Mouse (Mus musculus): ENCODE results near the gene Sdad1. TPM values are rescaled to one million over a fixed set of nuclear protein-coding genes. Genes with fewer than 3 reads are reported as not detected.

Sdad1 gene
- total and polyA plus RNA-seq, 3 experiments: 62.6 to 85.3 (median 76.9) TPM

- peaks cover 3% of the 10 kb centered on the region for H3K36me3 ChIP-seq (replicated peaks)
- peaks cover 21% of the 10 kb centered on the region for H3K27me3 ChIP-seq (ENCODE audit: insufficient read depth, low read length)
- TF ChIP-seq CTCF (IDR thresholded peaks at IDR 0.05; ENCODE audit: low read depth, low read length): no peak
- TF ChIP-seq GATA2 (IDR thresholded peaks at IDR 0.05; ENCODE audit: borderline replicate concordance, low read depth, low read length): no peak
- TF ChIP-seq POLR2AphosphoS5 (IDR thresholded peaks at IDR 0.05; ENCODE audit: insufficient replicate concordance, low read depth, low read length): no peak
- TF ChIP-seq GATA1 (IDR thresholded peaks at IDR 0.05; ENCODE audit: borderline replicate concordance, low read length): no peak
- TF ChIP-seq TAL1 (conservative IDR thresholded peaks at IDR 0.05; ENCODE audit: low read depth, low read length): no peak
- DNase-seq (ENCODE audit: low spot score): no peak
- H3K9me3 ChIP-seq (replicated peaks): no peaks in the 10 kb centered on the region
- no peak for ATAC-seq (ENCODE audit: extremely low read depth, insufficient number of reproducible peaks, low FRiP score, poor library complexity, severe bottlenecking)
- peaks cover 3% of the 10 kb centered on the region; the same call in 1 of the 2 replicates for H3K4me1 ChIP-seq (ENCODE audit: insufficient read depth, low read depth, low read length)
- H3K4me3 ChIP-seq (ENCODE audit: low read depth, low read length): no peak overlapping the region
Measured at GRCm38 (mm10) chr5:92252797-92253343, 57.4 kb downstream of the Sdad1 start.

- Histone ChIP-seq H3K27me3 (ENCODE audit: insufficient read depth, low read length) (peaks cover 25% of the 10 kb centered on the region), H3K36me3 (replicated peaks) (peaks cover 3% of the 10 kb centered on the region), H3K4me1 (ENCODE audit: insufficient read depth, low read depth, low read length) (peaks cover 4% of the 10 kb centered on the region; the same call in 1 of the 2 replicates), H3K9me3 (replicated peaks) (no peaks in the 10 kb centered on the region), H3K4me3 (ENCODE audit: low read depth, low read length) (no peak overlapping the region)
- ATAC-seq (ENCODE audit: extremely low read depth, insufficient number of reproducible peaks, low FRiP score, poor library complexity, severe bottlenecking) (no peak), DNase-seq (ENCODE audit: low spot score) (no peak)
- no peak for TF ChIP-seq GATA2 (IDR thresholded peaks at IDR 0.05; ENCODE audit: borderline replicate concordance, low read depth, low read length)
- TF ChIP-seq TAL1 (conservative IDR thresholded peaks at IDR 0.05; ENCODE audit: low read depth, low read length): no peak
- TF ChIP-seq GATA1 (IDR thresholded peaks at IDR 0.05; ENCODE audit: borderline replicate concordance, low read length): no peak
- TF ChIP-seq CTCF (IDR thresholded peaks at IDR 0.05; ENCODE audit: low read depth, low read length): no peak
- no peak for TF ChIP-seq POLR2AphosphoS5 (IDR thresholded peaks at IDR 0.05; ENCODE audit: insufficient replicate concordance, low read depth, low read length)
Measured at GRCm38 (mm10) chr5:92252031-92252430, 58.2 kb downstream of the Sdad1 start.

GRCm38 (mm10) chr5:92248614-92249013 lies 61.7 kb downstream of the Sdad1 start:
- DNase-seq (ENCODE audit: low spot score): no peak
- Histone ChIP-seq H3K4me1 (ENCODE audit: insufficient read depth, low read depth, low read length) (peaks cover 13% of the 10 kb centered on the region), H3K9me3 (replicated peaks) (no peaks in the 10 kb centered on the region), H3K4me3 (ENCODE audit: low read depth, low read length) (no peak overlapping the region), H3K27me3 (ENCODE audit: insufficient read depth, low read length) (peaks cover 26% of the 10 kb centered on the region), H3K36me3 (replicated peaks) (no peaks in the 10 kb centered on the region)
- TF ChIP-seq CTCF (IDR thresholded peaks at IDR 0.05; ENCODE audit: low read depth, low read length) (no peak), POLR2AphosphoS5 (IDR thresholded peaks at IDR 0.05; ENCODE audit: insufficient replicate concordance, low read depth, low read length) (no peak), GATA1 (IDR thresholded peaks at IDR 0.05; ENCODE audit: borderline replicate concordance, low read length) (no peak), TAL1 (conservative IDR thresholded peaks at IDR 0.05; ENCODE audit: low read depth, low read length) (no peak), GATA2 (IDR thresholded peaks at IDR 0.05; ENCODE audit: borderline replicate concordance, low read depth, low read length) (no peak)
- ATAC-seq (ENCODE audit: extremely low read depth, insufficient number of reproducible peaks, low FRiP score, poor library complexity, severe bottlenecking): no peak

GRCm38 (mm10) chr5:92245483-92245882 lies 64.8 kb downstream of the Sdad1 start:
- peak; percentile 44 for DNase-seq (ENCODE audit: low spot score)
- Histone ChIP-seq H3K4me3 (ENCODE audit: low read depth, low read length) (no peak overlapping the region), H3K4me1 (ENCODE audit: insufficient read depth, low read depth, low read length) (peaks cover 13% of the 10 kb centered on the region), H3K9me3 (replicated peaks) (no peaks in the 10 kb centered on the region), H3K36me3 (replicated peaks) (no peaks in the 10 kb centered on the region), H3K27me3 (ENCODE audit: insufficient read depth, low read length) (peaks cover 24% of the 10 kb centered on the region; the same call in 1 of the 2 replicates)
- peak; percentile 68 for ATAC-seq (ENCODE audit: extremely low read depth, insufficient number of reproducible peaks, low FRiP score, poor library complexity, severe bottlenecking)
- TF ChIP-seq GATA1 (IDR thresholded peaks at IDR 0.05; ENCODE audit: borderline replicate concordance, low read length) (no peak), CTCF (IDR thresholded peaks at IDR 0.05; ENCODE audit: low read depth, low read length) (no peak), POLR2AphosphoS5 (IDR thresholded peaks at IDR 0.05; ENCODE audit: insufficient replicate concordance, low read depth, low read length) (no peak), GATA2 (IDR thresholded peaks at IDR 0.05; ENCODE audit: borderline replicate concordance, low read depth, low read length) (no peak)

DNA sequence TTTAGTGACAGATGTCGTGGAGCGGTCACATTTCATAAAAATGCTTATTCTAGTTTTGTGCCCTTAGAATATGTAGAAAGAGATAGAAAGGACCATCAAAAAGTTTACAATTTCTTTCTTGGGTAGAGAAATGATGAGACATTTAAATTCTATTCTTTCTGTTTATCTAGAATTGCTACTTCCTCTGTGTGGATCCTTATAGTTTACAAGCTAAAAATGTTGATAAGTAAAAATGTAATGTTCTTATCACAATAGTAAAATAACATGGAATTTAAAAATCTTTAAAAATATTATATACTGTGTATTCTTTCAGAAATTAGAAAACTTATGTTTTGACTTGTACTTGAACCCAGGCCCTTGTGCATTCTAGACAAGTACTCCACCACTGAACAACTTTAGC lies 65.4 kb downstream of the Sdad1 start:
- H3K36me3 ChIP-seq (replicated peaks): no peaks in the 10 kb centered on the region
- no peak for ATAC-seq (ENCODE audit: extremely low read depth, insufficient number of reproducible peaks, low FRiP score, poor library complexity, severe bottlenecking)
- no peak overlapping the region for H3K4me3 ChIP-seq (ENCODE audit: low read depth, low read length)
- peaks cover 21% of the 10 kb centered on the region; the same call in 1 of the 2 replicates for H3K27me3 ChIP-seq (ENCODE audit: insufficient read depth, low read length)
- TF ChIP-seq CTCF (IDR thresholded peaks at IDR 0.05; ENCODE audit: low read depth, low read length): no peak
- TF ChIP-seq TAL1 (conservative IDR thresholded peaks at IDR 0.05; ENCODE audit: low read depth, low read length): no peak
- no peak for TF ChIP-seq GATA1 (IDR thresholded peaks at IDR 0.05; ENCODE audit: borderline replicate concordance, low read length)
- no peak for TF ChIP-seq POLR2AphosphoS5 (IDR thresholded peaks at IDR 0.05; ENCODE audit: insufficient replicate concordance, low read depth, low read length)
- TF ChIP-seq GATA2 (IDR thresholded peaks at IDR 0.05; ENCODE audit: borderline replicate concordance, low read depth, low read length): no peak
- DNase-seq (ENCODE audit: low spot score): no peak
- H3K9me3 ChIP-seq (replicated peaks): no peaks in the 10 kb centered on the region
- peaks cover 13% of the 10 kb centered on the region for H3K4me1 ChIP-seq (ENCODE audit: insufficient read depth, low read depth, low read length)

GRCm38 (mm10) chr5:92240769-92241168 lies 69.5 kb downstream of the Sdad1 start:
- Histone ChIP-seq H3K9me3 (replicated peaks) (no peaks in the 10 kb centered on the region), H3K27me3 (ENCODE audit: insufficient read depth, low read length) (peaks cover 6% of the 10 kb centered on the region; the same call in 1 of the 2 replicates), H3K4me1 (ENCODE audit: insufficient read depth, low read depth, low read length) (peaks cover 16% of the 10 kb centered on the region), H3K36me3 (replicated peaks) (no peaks in the 10 kb centered on the region), H3K4me3 (ENCODE audit: low read depth, low read length) (no peak overlapping the region)
- TF ChIP-seq GATA2 (IDR thresholded peaks at IDR 0.05; ENCODE audit: borderline replicate concordance, low read depth, low read length) (no peak), CTCF (IDR thresholded peaks at IDR 0.05; ENCODE audit: low read depth, low read length) (no peak), TAL1 (conservative IDR thresholded peaks at IDR 0.05; ENCODE audit: low read depth, low read length) (no peak), GATA1 (IDR thresholded peaks at IDR 0.05; ENCODE audit: borderline replicate concordance, low read length) (no peak), POLR2AphosphoS5 (IDR thresholded peaks at IDR 0.05; ENCODE audit: insufficient replicate concordance, low read depth, low read length) (no peak)
- DNase-seq (ENCODE audit: low spot score) (no peak), ATAC-seq (ENCODE audit: extremely low read depth, insufficient number of reproducible peaks, low FRiP score, poor library complexity, severe bottlenecking) (no peak)

Data from G1E (cell line).